In the genomic region with DNA sequence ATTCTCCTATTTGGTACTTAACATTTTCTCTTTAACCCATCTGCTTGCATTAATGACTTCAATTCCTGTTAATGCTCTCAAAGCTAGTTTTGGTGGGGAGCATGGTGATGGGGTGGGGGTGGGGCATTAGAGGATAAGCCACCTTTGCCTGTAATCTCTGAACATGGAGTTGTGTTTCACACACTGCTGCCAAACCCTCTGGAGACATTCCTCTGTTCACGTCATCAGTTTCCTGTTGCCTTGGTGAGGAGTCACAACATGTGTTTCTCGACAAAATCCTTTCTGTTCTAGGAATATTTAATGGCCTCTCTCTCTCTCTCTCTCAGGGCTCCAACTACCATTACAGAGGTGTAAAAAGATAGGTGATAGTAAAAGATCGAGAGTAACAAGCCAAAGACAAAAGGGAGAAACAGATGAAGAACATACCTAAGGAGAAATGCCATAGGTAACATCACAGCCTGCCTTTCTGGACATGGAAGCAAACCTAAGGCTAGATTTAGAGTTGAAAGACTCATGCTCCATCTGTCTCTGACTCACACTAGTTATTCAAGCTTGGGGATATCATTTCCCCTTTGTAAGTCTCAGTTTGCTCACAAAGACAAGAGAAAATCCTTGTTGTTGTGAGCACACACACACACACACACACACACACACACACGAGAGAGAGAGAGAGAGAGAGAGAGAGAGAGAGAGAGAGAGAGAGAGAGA, we compare ENCODE assay signal across 10 mouse cellular contexts.
DNase-seq lines count a peak whose midpoint lies in the region; ATAC-seq and TF ChIP-seq lines count a peak whose summit lies in the region.
"Had no signal": no experiment of that assay in that cellular context is flagged by ENCODE, and none has a peak within 500 bp of the region (broad histone marks: within the 10 kb centered on the region; RNA-seq: fewer than 3 reads in every experiment).

No protein-coding gene starts in this region.

- peak; percentile 92 for ATAC-seq in frontal cortex, adult (ENCODE audit: low TSS enrichment)
- peak; percentile 38; the same call in 1 of the 2 replicates for ATAC-seq in lung, embryonic 14.5 days (ENCODE audit: insufficient read depth)
- ATAC-seq in midbrain, embryonic 13.5 days = peak; percentile 40; the same call in 1 of the 2 replicates

- no peaks in the 10 kb centered on the region for H3K4me1 ChIP-seq in lung, embryonic 14.5 days (ENCODE audit: insufficient read depth)
- H3K4me1 ChIP-seq in midbrain, embryonic 13.5 days (replicated peaks) = 0 out of 2 replicates have a peak, but pooled peaks cover 7% of the 10 kb centered on the region

- H3K36me3 ChIP-seq in lung, embryonic 14.5 days (ENCODE audit: insufficient read depth) = no peaks in the 10 kb centered on the region
- no peaks in the 10 kb centered on the region for H3K36me3 ChIP-seq in midbrain, embryonic 13.5 days

- no peaks in the 10 kb centered on the region for H3K9me3 ChIP-seq in lung, embryonic 14.5 days (ENCODE audit: low read depth, low read length)
- no peaks in the 10 kb centered on the region for H3K9me3 ChIP-seq in midbrain, embryonic 13.5 days

- H3K4me2 ChIP-seq in lung, embryonic 14.5 days = no peak overlapping the region
- no peak overlapping the region for H3K4me2 ChIP-seq in midbrain, embryonic 13.5 days (replicated peaks)

- no peaks in the 10 kb centered on the region for H3K27me3 ChIP-seq in lung, embryonic 14.5 days (ENCODE audit: insufficient read depth, low read length)
- H3K27me3 ChIP-seq in midbrain, embryonic 13.5 days = no peaks in the 10 kb centered on the region

- no peak overlapping the region for H3K9ac ChIP-seq in lung, embryonic 14.5 days
- no peak overlapping the region for H3K9ac ChIP-seq in midbrain, embryonic 13.5 days (replicated peaks)

- no peak overlapping the region for H3K4me3 ChIP-seq in lung, embryonic 14.5 days (ENCODE audit: low read depth, low read length)
- H3K4me3 ChIP-seq in midbrain, embryonic 13.5 days (replicated peaks) = no peak overlapping the region

- 29% methylated on average over 3 of the region's 4 CpGs for WGBS in lung, embryonic 14.5 days
- 37% methylated on average over 3 of the region's 4 CpGs for WGBS in midbrain, embryonic 13.5 days

- TF ChIP-seq CTCF in lung, embryonic 14.5 days (IDR thresholded peaks at IDR 0.05; ENCODE audit: low read depth) = no peak

- H3K27ac ChIP-seq in lung, embryonic 14.5 days (ENCODE audit: low read depth) = no peak overlapping the region
- no peak overlapping the region for H3K27ac ChIP-seq in midbrain, embryonic 13.5 days

- DNase-seq in frontal cortex, postnatal 14 days (ENCODE audit: low spot score in 2 of 2) = no peak
- DNase-seq in lung, embryonic 14.5 days = peak; percentile 56
- DNase-seq in lung, adult 18-20 months = no peak
- DNase-seq in embryo, embryonic 11 days = peak; percentile 53
- DNase-seq in left cerebral cortex, adult 18-20 months (ENCODE audit: low spot score in 2 of 2) = no peak
- DNase-seq in adrenal gland, postnatal 36 days = no peak
- DNase-seq: gastrocnemius, postnatal 10 days; left cerebral cortex, postnatal 4 days had no signal

Comparison
In these comparisons a context has a peak if more than half of its experiments do, and no peak if none do; other contexts are left out.
1. DNase-seq: peak in lung, embryonic 14.5 days (single experiment) and embryo, embryonic 11 days (single experiment); none in frontal cortex, postnatal 14 days (0 of 2), lung, adult 18-20 months (0 of 2), left cerebral cortex, adult 18-20 months (0 of 2) and adrenal gland, postnatal 36 days (0 of 2).
2. ATAC-seq: peak in every context shown above with its lines; median percentile 92 in frontal cortex, adult; 40 in midbrain, embryonic 13.5 days; 38 in lung, embryonic 14.5 days.